Mouse (Mus musculus) hindbrain, postnatal 0 days (tissue): ENCODE data around the gene Fam163b. TPM values are rescaled to one million over a fixed set of nuclear protein-coding genes. Genes with fewer than 3 reads are reported as not detected.

Experiments
- ATAC-seq: fragments of 200-750 bp; cut with Nextera tagmentation; 2 replicates; pipeline ENCODE4 v1.8.0; 2017; ENCODE audit warnings: mild to moderate bottlenecking, moderate TSS enrichment, moderate library complexity
- DNase-seq: peaks from one replicate; pipeline ENCODE4 v3.0.0-alpha.2; 2015; ENCODE audit warnings: low spot score
- H3K27ac ChIP-seq: fragments of 300-500 bp; sonication (generic); 2 replicates; pipeline ENCODE4 v1.5.1; 2014; ENCODE audit warnings: mild to moderate bottlenecking
- H3K27me3 ChIP-seq: fragments of 300-500 bp; sonication (generic); 2 replicates; pipeline ENCODE4 v1.6.1; 2014; ENCODE audit warnings: low read length, mixed read lengths; ENCODE audit not compliant: insufficient read depth
- H3K36me3 ChIP-seq: fragments of 300-500 bp; sonication (generic); 2 replicates; pipeline ENCODE4 v1.6.1; 2014; ENCODE audit warnings: low read length, mixed read lengths; ENCODE audit not compliant: insufficient read depth
- H3K4me1 ChIP-seq: fragments of 300-500 bp; sonication (generic); 2 replicates; pipeline ENCODE4 v1.6.1; 2014; ENCODE audit warnings: antibody characterized with exemption, low read length, mixed read lengths; ENCODE audit not compliant: insufficient read depth
- H3K4me2 ChIP-seq: fragments of 300-500 bp; sonication (generic); 2 replicates; pipeline ENCODE4 v1.6.1; 2014; ENCODE audit warnings: low read depth, mild to moderate bottlenecking, low read length, moderate library complexity, mixed read lengths
- H3K4me3 ChIP-seq: fragments of 300-500 bp; sonication (generic); 2 replicates; pipeline ENCODE4 v1.5.1; 2014; ENCODE audit warnings: low read length
- H3K9ac ChIP-seq: fragments of 300-500 bp; sonication (generic); replicated peaks from 2 replicates; pipeline ENCODE4 v1.6.1; 2014; ENCODE audit warnings: mild to moderate bottlenecking, low read length, moderate library complexity, mixed read lengths
- H3K9me3 ChIP-seq: fragments of 300-500 bp; sonication (generic); 2 replicates; pipeline ENCODE4 v1.6.1; 2016; ENCODE audit warnings: low read length, mixed read lengths
- CTCF ChIP-seq: IDR thresholded peaks from 2 replicates; pipeline ENCODE4 v1.5.1; 2016; ENCODE audit warnings: antibody characterized with exemption, control low read depth, low read depth
- WGBS: fragments of 180-500 bp; shearing (Covaris S2); extraction: QIAGEN DNeasy Blood & Tissue Kit; methylation state at CpG from one replicate; pipeline ENCODE4 v1.1.7; 2014; 5-methylcytosine and 5-hydroxymethylcytosine counted together
- polyA plus RNA-seq: library from polyadenylated mRNA; unstranded; fragments of >200 nt; fragmentation: Nextera tagmentation; extraction: Ambion mirVana; gene quantifications from 2 replicates; pipeline ENCODE4 v1.2.1, GENCODE M21; 2015
- total RNA-seq: library from RNA; depleted of rRNA; stranded (reverse); fragments of >200 nt; gene quantifications from 2 replicates; pipeline ENCODE4 v1.2.3, GENCODE M21; 2014

The Fam163b gene
- total and polyA plus RNA-seq, 2 experiments from 2014 or later = 8.5 to 10.3 TPM

DNA sequence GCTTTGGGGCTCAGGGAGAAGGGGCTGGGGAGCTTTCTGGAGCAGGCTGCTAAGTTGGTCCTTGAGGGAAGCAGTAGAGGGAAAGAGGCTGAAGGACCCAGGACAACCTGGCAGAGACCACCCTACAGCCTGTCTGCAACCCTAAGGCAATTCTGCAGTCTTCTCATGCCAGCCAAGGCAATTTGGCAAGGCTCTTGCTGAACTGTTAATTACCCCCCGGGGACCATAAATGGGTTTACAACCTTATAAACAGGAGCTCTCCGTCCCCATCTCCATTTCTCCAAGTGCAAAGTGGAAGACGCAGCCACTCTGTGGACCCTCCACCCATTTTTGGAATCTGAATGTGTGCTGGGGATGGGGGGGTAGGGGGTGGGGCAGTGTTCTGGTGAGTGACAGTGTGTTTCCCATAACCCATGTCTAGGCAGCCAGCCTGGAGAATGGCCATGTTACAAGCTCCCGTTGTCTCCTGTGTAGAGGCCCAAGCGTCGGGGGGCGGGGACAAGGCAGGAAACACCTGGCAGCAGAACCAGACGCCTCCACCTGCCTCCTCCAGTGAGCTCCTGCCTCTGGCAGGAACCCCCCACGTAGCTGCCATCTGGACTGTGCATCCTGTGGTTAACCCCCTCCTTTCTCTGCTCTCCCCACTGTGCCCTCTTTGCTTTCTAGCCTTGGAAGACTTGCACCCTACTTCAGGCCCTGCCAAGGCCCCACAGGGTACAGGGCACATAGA, 20.5 kb downstream of the Fam163b start:
- H3K27ac ChIP-seq = no peak overlapping the region
- no peak for TF ChIP-seq CTCF
- DNase-seq = peak; percentile 63
- H3K4me3 ChIP-seq = no peak overlapping the region
- H3K36me3 ChIP-seq = no peaks in the 10 kb centered on the region
- 15% methylated on average over 9 of the region's 9 CpGs for WGBS
- no peak overlapping the region for H3K9ac ChIP-seq
- ATAC-seq = peak; percentile 43; the same call in 1 of the 2 replicates
- peaks cover 21% of the 10 kb centered on the region for H3K4me1 ChIP-seq
- no peaks in the 10 kb centered on the region for H3K9me3 ChIP-seq
- no peak overlapping the region for H3K4me2 ChIP-seq
- H3K27me3 ChIP-seq = no peaks in the 10 kb centered on the region

DNA sequence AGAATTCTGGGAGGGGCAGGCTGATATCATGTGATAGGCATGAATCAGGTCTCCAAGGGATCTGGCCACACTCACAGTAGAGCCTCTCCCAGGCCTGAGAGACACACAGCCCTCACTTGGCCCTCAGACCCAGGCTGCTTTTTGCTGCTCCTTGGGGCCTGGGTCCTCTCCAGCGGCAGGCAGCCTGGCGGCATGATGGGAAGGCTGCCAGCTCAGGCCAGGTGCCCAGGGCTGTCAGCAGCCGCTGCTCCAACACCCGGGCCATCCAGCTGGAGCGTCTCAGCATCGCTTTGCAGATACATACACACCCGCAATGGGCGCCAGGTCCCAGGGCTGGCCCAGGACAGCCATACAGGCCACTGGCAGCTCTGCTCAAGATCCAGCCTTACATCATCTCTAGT, 22.1 kb downstream of the Fam163b start:
- H3K9me3 ChIP-seq = no peaks in the 10 kb centered on the region
- H3K27ac ChIP-seq = no peak overlapping the region
- no peak overlapping the region for H3K4me2 ChIP-seq
- H3K27me3 ChIP-seq = no peaks in the 10 kb centered on the region
- H3K9ac ChIP-seq = no peak overlapping the region
- H3K4me3 ChIP-seq = no peak overlapping the region
- DNase-seq = peak; percentile 66
- H3K36me3 ChIP-seq = no peaks in the 10 kb centered on the region
- ATAC-seq = 0 out of 2 replicates have a peak, but pooled peaks have one; percentile 19
- WGBS = 44% methylated on average over 8 of the region's 8 CpGs
- peaks cover 21% of the 10 kb centered on the region for H3K4me1 ChIP-seq
- TF ChIP-seq CTCF = no peak

DNA sequence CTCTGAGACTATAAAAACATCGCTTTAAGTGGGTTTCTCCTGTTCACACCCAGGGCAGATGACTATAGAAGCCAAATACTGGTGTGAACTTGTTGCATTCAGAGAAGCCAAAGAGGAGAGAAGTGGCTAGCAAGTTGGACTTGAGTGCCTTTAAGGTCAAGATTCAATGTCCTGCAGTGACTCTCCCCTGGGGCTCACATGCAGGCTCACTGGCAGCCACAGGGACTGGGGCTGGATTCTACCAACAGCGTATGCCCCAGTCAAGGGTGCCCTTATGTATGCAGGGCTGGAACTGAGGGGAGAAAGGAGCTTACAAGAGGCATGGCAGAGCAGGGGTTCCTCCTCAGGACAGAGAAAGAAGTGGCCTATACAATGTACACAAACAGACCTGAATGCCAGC, 22.5 kb downstream of the Fam163b start:
- no peak overlapping the region for H3K4me2 ChIP-seq
- no peaks in the 10 kb centered on the region for H3K27me3 ChIP-seq
- no peak overlapping the region for H3K27ac ChIP-seq
- H3K9me3 ChIP-seq = no peaks in the 10 kb centered on the region
- H3K9ac ChIP-seq = no peak overlapping the region
- WGBS = 80% methylated on average over 2 of the region's 2 CpGs
- H3K4me3 ChIP-seq = no peak overlapping the region
- DNase-seq (no peak), ATAC-seq (no peak)
- no peak for TF ChIP-seq CTCF
- H3K4me1 ChIP-seq = peaks cover 21% of the 10 kb centered on the region
- H3K36me3 ChIP-seq = no peaks in the 10 kb centered on the region

DNA sequence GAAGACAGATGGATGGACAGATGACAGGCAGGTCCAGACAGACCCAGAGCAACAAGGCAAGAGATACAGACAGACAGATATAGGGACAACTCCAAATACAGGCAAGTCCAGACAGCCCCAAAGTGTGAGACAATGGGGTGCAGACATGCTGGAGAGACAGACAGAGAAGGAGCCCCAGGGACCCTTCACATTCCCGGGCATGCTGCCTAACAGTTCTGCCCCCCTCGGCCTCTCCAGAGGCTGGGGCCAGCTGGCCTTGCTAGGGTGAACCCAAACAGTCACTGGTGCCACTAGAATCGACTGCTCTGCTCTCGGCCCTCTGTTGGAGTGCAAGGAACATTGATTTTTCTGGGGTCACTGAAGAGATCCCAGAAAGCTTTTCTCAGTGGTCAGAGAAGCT, 23.8 kb downstream of the Fam163b start:
- Histone ChIP-seq H3K27me3 (no peaks in the 10 kb centered on the region), H3K27ac (no peak overlapping the region), H3K4me2 (no peak overlapping the region), H3K9me3 (no peaks in the 10 kb centered on the region), H3K4me3 (no peak overlapping the region), H3K4me1 (peaks cover 21% of the 10 kb centered on the region), H3K36me3 (no peaks in the 10 kb centered on the region), H3K9ac (no peak overlapping the region)
- DNase-seq = no peak
- WGBS = 34% methylated on average over 4 of the region's 4 CpGs
- no peak for TF ChIP-seq CTCF
- ATAC-seq = no peak

DNA sequence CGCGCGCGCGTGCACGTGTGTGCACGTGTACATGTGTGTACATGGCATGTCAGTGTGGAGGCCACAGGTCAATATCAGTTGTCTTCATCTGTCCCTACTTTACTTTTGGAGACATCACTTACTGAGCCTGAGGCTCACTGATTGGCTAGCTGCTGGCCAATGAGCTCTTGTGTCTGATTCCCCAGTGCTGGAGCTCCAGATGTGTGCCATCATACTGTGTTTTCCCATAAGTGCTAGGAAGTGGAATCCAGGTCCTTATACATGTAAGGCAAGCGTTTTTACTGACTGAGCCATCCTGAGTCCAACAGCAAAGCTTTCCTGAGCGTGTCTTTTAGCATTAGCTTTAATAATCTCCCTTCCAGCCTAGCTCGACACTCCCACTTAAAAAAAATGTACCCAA, 28.1 kb downstream of the Fam163b start:
- H3K27me3 ChIP-seq = no peaks in the 10 kb centered on the region
- DNase-seq (no peak), ATAC-seq (no peak)
- TF ChIP-seq CTCF = no peak
- no peaks in the 10 kb centered on the region for H3K4me1 ChIP-seq
- H3K27ac ChIP-seq = no peak overlapping the region
- H3K36me3 ChIP-seq = no peaks in the 10 kb centered on the region
- WGBS = 87% methylated on average over 10 of the region's 10 CpGs
- no peaks in the 10 kb centered on the region for H3K9me3 ChIP-seq
- H3K4me2 ChIP-seq = no peak overlapping the region
- H3K4me3 ChIP-seq = no peak overlapping the region
- H3K9ac ChIP-seq = no peak overlapping the region

DNA sequence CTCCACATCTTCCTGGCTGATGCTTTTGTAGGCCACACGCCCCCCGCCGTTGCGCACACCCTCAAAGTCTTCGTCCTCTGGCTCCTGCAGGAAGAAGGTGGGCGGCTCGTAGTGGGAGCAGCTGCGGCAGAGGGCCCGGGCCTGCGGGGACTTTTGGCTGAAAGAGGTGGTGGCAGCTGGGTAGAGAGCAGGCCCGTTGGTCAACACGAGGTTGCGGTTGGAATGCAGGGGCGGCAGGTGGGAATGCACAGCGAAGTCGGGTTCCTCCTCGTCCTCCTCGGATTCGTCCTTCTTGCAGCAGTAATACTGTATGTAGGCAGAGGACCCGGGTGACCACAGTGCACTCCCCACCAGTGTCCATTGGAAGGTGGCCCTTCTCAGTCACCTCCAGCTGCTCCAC, 29.7 kb downstream of the Fam163b start:
- H3K4me3 ChIP-seq = no peak overlapping the region
- no peak overlapping the region for H3K27ac ChIP-seq
- H3K9me3 ChIP-seq = no peaks in the 10 kb centered on the region
- WGBS = 69% methylated on average over 20 of the region's 20 CpGs
- H3K36me3 ChIP-seq = no peaks in the 10 kb centered on the region
- H3K9ac ChIP-seq = no peak overlapping the region
- no peaks in the 10 kb centered on the region for H3K27me3 ChIP-seq
- H3K4me1 ChIP-seq = no peaks in the 10 kb centered on the region
- TF ChIP-seq CTCF = no peak
- H3K4me2 ChIP-seq = no peak overlapping the region
- no peak for ATAC-seq
- no peak for DNase-seq

DNA sequence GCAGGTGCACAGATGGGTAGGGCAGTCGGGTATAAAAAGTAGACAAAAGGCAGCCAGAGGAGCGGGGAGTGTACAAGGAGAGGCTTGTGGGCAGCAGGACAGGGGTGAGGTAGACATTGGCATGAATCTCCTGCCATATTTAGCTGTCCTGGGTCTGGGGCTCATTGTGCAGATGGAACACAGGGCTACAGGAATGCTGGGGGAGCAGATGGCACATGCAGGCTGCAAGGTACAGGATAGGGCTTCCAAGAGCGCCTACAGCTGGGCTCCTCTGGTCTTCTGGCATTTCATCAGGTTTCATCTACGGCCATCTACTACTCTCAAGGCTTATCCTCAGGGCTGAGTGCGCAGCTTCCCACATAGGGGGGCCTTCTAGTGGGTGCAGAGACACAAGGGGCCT, 33.2 kb downstream of the Fam163b start:
- no peak overlapping the region for H3K9ac ChIP-seq
- DNase-seq (peak; percentile 35), ATAC-seq (peak; percentile 39; the same call in 1 of the 2 replicates)
- H3K9me3 ChIP-seq = no peaks in the 10 kb centered on the region
- no peaks in the 10 kb centered on the region for H3K27me3 ChIP-seq
- H3K36me3 ChIP-seq = no peaks in the 10 kb centered on the region
- no peak overlapping the region for H3K4me3 ChIP-seq
- H3K4me2 ChIP-seq = no peak overlapping the region
- no peak for TF ChIP-seq CTCF
- no peak overlapping the region for H3K27ac ChIP-seq
- peaks cover 2% of the 10 kb centered on the region; the same call in 1 of the 2 replicates for H3K4me1 ChIP-seq
- 49% methylated on average over 5 of the region's 5 CpGs for WGBS
